Mouse (Mus musculus) B cell, adult 62 days (primary cell): Measurements from ENCODE around the gene Colgalt2. TPM values are rescaled to one million over a fixed set of nuclear protein-coding genes. Genes with fewer than 3 reads are reported as not detected.

Source experiments
- total RNA-seq: library from RNA; stranded (reverse); gene quantifications from 4 replicates; pipeline ENCODE4 v1.2.4, GENCODE M21; 2023

The Colgalt2 gene
- total RNA-seq = not detected in 4 replicates

GRCm38 (mm10) chr1:152399790-152400555 is at the start of gene Colgalt2:
Colgalt2 (plus strand) TSS chr1:152399830.

GRCm38 (mm10) chr1:152386188-152386835 is 13.3 kb upstream of the Colgalt2 start, which contains the start of gene Tsen15:
Tsen15 (minus strand) TSS chr1:152386688.

Other genes with a start within 250 kb of the Colgalt2 start
- 20.6 to 25.0 TPM (median 21.7 TPM) in 4 replicates for gene Tsen15, start 13.1 kb upstream of the Colgalt2 start, total RNA-seq